Mouse (Mus musculus): ENCODE measurements around the gene Rasal1. TPM values are rescaled to one million over a fixed set of nuclear protein-coding genes. Genes with fewer than 3 reads are reported as not detected.

Gene Rasal1
- polyA plus RNA-seq, 1 experiment from 2014 or later = not detected

DNA sequence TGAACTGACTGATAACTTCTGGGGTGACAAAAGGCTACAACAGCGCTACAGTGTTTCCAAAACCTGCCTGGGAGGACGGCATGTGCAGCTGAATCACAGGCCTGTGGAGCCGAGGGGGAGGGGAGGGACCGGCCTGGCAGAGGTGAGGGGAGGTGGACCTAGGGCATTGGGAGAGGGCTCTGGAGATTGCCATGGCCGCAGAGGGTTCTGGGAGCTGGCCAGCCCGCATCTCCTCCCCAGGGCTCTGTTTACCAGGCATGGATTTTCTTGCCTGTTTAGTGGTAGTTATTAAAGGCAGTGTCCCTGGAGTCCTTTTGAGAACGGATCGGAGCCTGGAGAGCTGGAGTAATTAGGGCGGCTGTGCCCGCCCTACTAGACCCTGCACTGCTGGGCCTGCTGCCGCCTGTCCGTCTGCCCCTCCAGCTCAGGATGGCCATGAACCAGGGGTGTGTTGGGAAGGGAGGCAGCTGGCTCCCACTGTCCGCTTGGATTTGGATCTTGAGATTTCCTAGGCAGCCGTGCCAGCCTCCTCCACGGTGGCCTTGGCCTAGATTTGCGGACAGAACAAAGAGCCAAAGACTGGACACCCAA lies 50.3 kb downstream of the Rasal1 start:
- WGBS = 57% methylated on average over 16 of the region's 16 CpGs
- H3K27me3 ChIP-seq (ENCODE audit: control insufficient read depth, insufficient read depth, low read length) = peaks cover 26% of the 10 kb centered on the region
- H3K4me2 ChIP-seq = no peak overlapping the region
- no peaks in the 10 kb centered on the region for H3K36me3 ChIP-seq (ENCODE audit: control insufficient read depth, insufficient read depth, low read length)
- no peak for DNase-seq (ENCODE audit: low spot score, missing footprints)
- H3K4me1 ChIP-seq (ENCODE audit: control insufficient read depth, insufficient read depth, low read length) = peaks cover 4% of the 10 kb centered on the region; the same call in 1 of the 2 replicates
- no peak overlapping the region for H3K9ac ChIP-seq (ENCODE audit: low read length)
- H3K27ac ChIP-seq (ENCODE audit: low read depth, low read length) = no peak overlapping the region
- H3K4me3 ChIP-seq (ENCODE audit: low read depth, low read length) = no peak overlapping the region
- ATAC-seq (ENCODE audit: low FRiP score) = no peak
- H3K9me3 ChIP-seq (ENCODE audit: control insufficient read depth, low read length) = no peaks in the 10 kb centered on the region

DNA sequence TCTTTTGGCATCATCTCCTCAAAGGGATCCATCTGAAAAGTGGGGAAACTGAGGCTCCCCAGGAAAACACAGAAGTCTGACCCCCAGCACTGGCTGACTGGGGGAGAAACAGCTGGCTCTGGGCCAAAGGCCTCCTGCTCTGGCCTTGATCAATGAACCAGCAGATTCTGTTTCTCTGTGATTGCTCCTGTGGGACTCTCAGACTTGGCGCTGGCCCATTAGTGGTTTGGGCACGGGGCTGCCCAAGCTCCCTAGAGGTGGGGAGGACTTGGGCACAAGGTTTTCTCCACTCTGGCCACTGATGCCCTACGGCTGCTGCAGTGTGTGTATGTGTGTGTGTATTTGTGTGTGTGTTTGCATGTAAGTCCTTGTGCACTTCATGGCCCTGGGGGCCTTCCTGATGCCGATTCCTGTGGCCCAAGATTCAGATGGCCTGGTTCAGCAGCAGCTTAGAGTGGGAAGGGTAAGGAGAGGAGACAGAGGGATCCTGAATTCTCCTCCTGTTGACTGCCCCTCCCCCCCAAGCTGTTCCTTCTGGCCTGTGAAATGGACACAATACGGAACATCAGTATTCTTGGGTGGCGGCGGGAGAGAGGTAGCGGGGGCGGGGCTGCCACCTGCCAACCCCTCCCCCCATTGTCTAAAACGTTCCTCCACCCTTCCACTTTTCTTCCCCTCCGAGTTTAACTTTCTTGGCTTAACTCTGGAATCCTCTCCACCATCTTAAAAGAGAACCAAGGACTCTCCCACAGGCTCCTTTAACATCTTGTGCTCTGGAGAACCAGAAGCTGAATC lies 52.6 kb downstream of the Rasal1 start:
- ATAC-seq (ENCODE audit: low FRiP score) = no peak

DNA sequence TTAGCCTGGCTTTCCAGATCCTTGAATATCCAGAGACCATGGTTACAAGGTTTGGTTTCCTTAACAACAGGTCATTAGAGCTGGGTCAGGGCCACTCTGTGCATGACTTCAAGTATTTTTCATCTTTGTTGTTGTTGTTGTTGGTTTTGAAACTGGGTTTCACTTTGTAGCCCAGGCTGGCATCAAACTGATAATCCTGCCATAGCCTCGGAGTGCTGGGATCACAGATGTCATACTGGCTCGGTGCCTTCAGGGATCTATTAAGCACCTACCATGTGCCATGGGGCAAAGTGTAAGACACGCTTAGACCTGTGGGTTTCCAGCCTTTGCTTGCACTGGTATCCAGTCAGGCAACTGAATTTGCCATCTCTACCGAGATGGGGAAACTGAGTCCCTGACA lies 53.8 kb downstream of the Rasal1 start:
- Histone ChIP-seq H3K27ac (ENCODE audit: low read depth, low read length) (no peak overlapping the region), H3K4me3 (ENCODE audit: low read depth, low read length) (no peak overlapping the region), H3K9ac (ENCODE audit: low read length) (no peak overlapping the region), H3K36me3 (ENCODE audit: control insufficient read depth, insufficient read depth, low read length) (no peaks in the 10 kb centered on the region), H3K4me1 (ENCODE audit: control insufficient read depth, insufficient read depth, low read length) (peaks cover 8% of the 10 kb centered on the region), H3K4me2 (no peak overlapping the region), H3K9me3 (ENCODE audit: control insufficient read depth, low read length) (no peaks in the 10 kb centered on the region), H3K27me3 (ENCODE audit: control insufficient read depth, insufficient read depth, low read length) (no peaks in the 10 kb centered on the region)
- no peak for DNase-seq (ENCODE audit: low spot score, missing footprints)
- 90% methylated on average over 4 of the region's 4 CpGs for WGBS
- ATAC-seq (ENCODE audit: low FRiP score) = no peak

More for the DNA sequence above, 52.6 kb downstream of the Rasal1 start:
- Histone ChIP-seq H3K4me1 (ENCODE audit: control insufficient read depth, insufficient read depth, low read length) (peaks cover 2% of the 10 kb centered on the region; the same call in 1 of the 2 replicates), H3K27me3 (ENCODE audit: control insufficient read depth, insufficient read depth, low read length) (peaks cover 3% of the 10 kb centered on the region), H3K36me3 (ENCODE audit: control insufficient read depth, insufficient read depth, low read length) (no peaks in the 10 kb centered on the region), H3K4me3 (ENCODE audit: low read depth, low read length) (no peak overlapping the region), H3K9me3 (ENCODE audit: control insufficient read depth, low read length) (no peaks in the 10 kb centered on the region), H3K9ac (ENCODE audit: low read length) (no peak overlapping the region), H3K4me2 (no peak overlapping the region), H3K27ac (ENCODE audit: low read depth, low read length) (no peak overlapping the region)
- no peak for DNase-seq (ENCODE audit: low spot score, missing footprints)
- WGBS = 65% methylated on average over 11 of the region's 11 CpGs

GRCm38 (mm10) chr5:120702969-120703368 lies 54.4 kb downstream of the Rasal1 start:
- no peaks in the 10 kb centered on the region for H3K27me3 ChIP-seq (ENCODE audit: control insufficient read depth, insufficient read depth, low read length)
- 84% methylated on average over 2 of the region's 2 CpGs for WGBS
- DNase-seq (ENCODE audit: low spot score, missing footprints) = no peak
- no peak overlapping the region for H3K27ac ChIP-seq (ENCODE audit: low read depth, low read length)
- H3K4me2 ChIP-seq = no peak overlapping the region
- H3K4me1 ChIP-seq (ENCODE audit: control insufficient read depth, insufficient read depth, low read length) = peaks cover 8% of the 10 kb centered on the region
- H3K9ac ChIP-seq (ENCODE audit: low read length) = no peak overlapping the region
- no peaks in the 10 kb centered on the region for H3K36me3 ChIP-seq (ENCODE audit: control insufficient read depth, insufficient read depth, low read length)
- H3K9me3 ChIP-seq (ENCODE audit: control insufficient read depth, low read length) = no peaks in the 10 kb centered on the region
- no peak for ATAC-seq (ENCODE audit: low FRiP score)
- no peak overlapping the region for H3K4me3 ChIP-seq (ENCODE audit: low read depth, low read length)

GRCm38 (mm10) chr5:120703660-120704059 lies 55.0 kb downstream of the Rasal1 start:
- Histone ChIP-seq H3K27ac (ENCODE audit: low read depth, low read length) (no peak overlapping the region), H3K9me3 (ENCODE audit: control insufficient read depth, low read length) (no peaks in the 10 kb centered on the region), H3K4me3 (ENCODE audit: low read depth, low read length) (no peak overlapping the region), H3K4me1 (ENCODE audit: control insufficient read depth, insufficient read depth, low read length) (peaks cover 8% of the 10 kb centered on the region), H3K36me3 (ENCODE audit: control insufficient read depth, insufficient read depth, low read length) (no peaks in the 10 kb centered on the region), H3K27me3 (ENCODE audit: control insufficient read depth, insufficient read depth, low read length) (no peaks in the 10 kb centered on the region), H3K4me2 (no peak overlapping the region), H3K9ac (ENCODE audit: low read length) (no peak overlapping the region)
- ATAC-seq (ENCODE audit: low FRiP score) (no peak), DNase-seq (ENCODE audit: low spot score, missing footprints) (no peak)
- 80% methylated on average over 3 of the region's 3 CpGs for WGBS

DNA sequence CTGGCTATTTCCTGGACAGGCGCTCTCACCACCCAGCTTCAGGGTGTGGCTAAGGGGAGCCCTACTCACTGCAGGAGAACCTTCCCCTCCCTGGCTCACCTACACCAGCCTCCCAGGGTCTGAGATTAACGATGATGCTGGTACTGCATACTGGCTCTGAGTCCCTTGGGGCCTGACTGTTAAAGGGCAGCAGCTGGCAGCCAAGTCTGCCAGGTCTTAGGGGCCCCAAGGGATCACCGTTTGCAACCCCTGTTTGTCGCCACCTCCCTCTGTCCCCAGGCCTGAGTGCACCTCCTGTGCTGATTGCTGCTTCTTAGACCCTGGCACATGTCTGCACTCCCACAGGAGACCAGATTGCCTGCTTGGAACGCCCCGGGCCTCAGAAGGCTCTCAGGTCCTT lies 55.8 kb downstream of the Rasal1 start:
- H3K9me3 ChIP-seq (ENCODE audit: control insufficient read depth, low read length) = no peaks in the 10 kb centered on the region
- WGBS = 52% methylated on average over 6 of the region's 6 CpGs
- DNase-seq (ENCODE audit: low spot score, missing footprints) (no peak), ATAC-seq (ENCODE audit: low FRiP score) (no peak)
- H3K9ac ChIP-seq (ENCODE audit: low read length) = no peak overlapping the region
- H3K27me3 ChIP-seq (ENCODE audit: control insufficient read depth, insufficient read depth, low read length) = peaks cover 6% of the 10 kb centered on the region
- H3K4me1 ChIP-seq (ENCODE audit: control insufficient read depth, insufficient read depth, low read length) = peaks cover 8% of the 10 kb centered on the region
- no peak overlapping the region for H3K27ac ChIP-seq (ENCODE audit: low read depth, low read length)
- no peaks in the 10 kb centered on the region for H3K36me3 ChIP-seq (ENCODE audit: control insufficient read depth, insufficient read depth, low read length)
- no peak overlapping the region for H3K4me3 ChIP-seq (ENCODE audit: low read depth, low read length)
- no peak overlapping the region for H3K4me2 ChIP-seq

DNA sequence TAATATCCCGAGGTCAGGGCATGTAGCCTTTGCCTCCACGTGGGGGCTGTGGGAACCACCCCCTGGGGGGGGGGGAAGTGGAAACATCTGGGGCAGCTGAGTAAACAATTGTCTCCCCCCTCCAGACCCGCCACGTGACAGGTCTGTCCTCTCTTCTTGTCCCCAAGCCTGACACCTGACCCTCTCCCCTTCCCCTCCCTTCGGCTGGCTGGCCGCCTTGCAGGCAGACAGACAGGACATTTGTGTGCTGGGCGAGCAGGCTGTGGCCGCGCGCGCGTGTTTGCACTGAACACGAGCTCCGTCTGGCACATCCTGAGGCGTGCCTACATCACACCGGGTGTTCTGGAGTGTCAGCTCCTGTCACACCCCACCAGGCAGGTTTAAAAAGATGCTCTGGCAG lies 57.9 kb downstream of the Rasal1 start:
- peak overlapping the region; percentile 28 for H3K4me3 ChIP-seq (ENCODE audit: low read depth, low read length)
- no peak for DNase-seq (ENCODE audit: low spot score, missing footprints)
- WGBS = 3% methylated on average over 16 of the region's 16 CpGs
- peak overlapping the region; percentile 48 for H3K9ac ChIP-seq (ENCODE audit: low read length)
- H3K4me2 ChIP-seq = peak overlapping the region; percentile 56
- ATAC-seq (ENCODE audit: low FRiP score) = peak; percentile 51
- H3K9me3 ChIP-seq (ENCODE audit: control insufficient read depth, low read length) = no peaks in the 10 kb centered on the region
- H3K27ac ChIP-seq (ENCODE audit: low read depth, low read length) = no peak overlapping the region
- H3K4me1 ChIP-seq (ENCODE audit: control insufficient read depth, insufficient read depth, low read length) = peaks cover 21% of the 10 kb centered on the region
- peaks cover 27% of the 10 kb centered on the region for H3K27me3 ChIP-seq (ENCODE audit: control insufficient read depth, insufficient read depth, low read length)
- no peaks in the 10 kb centered on the region for H3K36me3 ChIP-seq (ENCODE audit: control insufficient read depth, insufficient read depth, low read length)

GRCm38 (mm10) chr5:120706976-120707375 lies 58.4 kb downstream of the Rasal1 start:
- peaks cover 31% of the 10 kb centered on the region for H3K27me3 ChIP-seq (ENCODE audit: control insufficient read depth, insufficient read depth, low read length)
- H3K4me1 ChIP-seq (ENCODE audit: control insufficient read depth, insufficient read depth, low read length) = peaks cover 21% of the 10 kb centered on the region
- H3K9ac ChIP-seq (ENCODE audit: low read length) = peak overlapping the region; percentile 48
- H3K36me3 ChIP-seq (ENCODE audit: control insufficient read depth, insufficient read depth, low read length) = no peaks in the 10 kb centered on the region
- WGBS = 34% methylated on average over 13 of the region's 13 CpGs
- no peaks in the 10 kb centered on the region for H3K9me3 ChIP-seq (ENCODE audit: control insufficient read depth, low read length)
- H3K4me3 ChIP-seq (ENCODE audit: low read depth, low read length) = peak overlapping the region; percentile 28
- peak overlapping the region; percentile 56 for H3K4me2 ChIP-seq
- DNase-seq (ENCODE audit: low spot score, missing footprints) = no peak
- no peak overlapping the region for H3K27ac ChIP-seq (ENCODE audit: low read depth, low read length)
- ATAC-seq (ENCODE audit: low FRiP score) = no peak

- Histone ChIP-seq H3K4me2 (peak overlapping the region; percentile 78), H3K9me3 (ENCODE audit: control insufficient read depth, low read length) (no peaks in the 10 kb centered on the region), H3K4me3 (ENCODE audit: low read depth, low read length) (peak overlapping the region; percentile 44), H3K4me1 (ENCODE audit: control insufficient read depth, insufficient read depth, low read length) (peaks cover 19% of the 10 kb centered on the region), H3K27me3 (ENCODE audit: control insufficient read depth, insufficient read depth, low read length) (peaks cover 47% of the 10 kb centered on the region), H3K27ac (ENCODE audit: low read depth, low read length) (no peak overlapping the region; the same call in 1 of the 2 replicates), H3K36me3 (ENCODE audit: control insufficient read depth, insufficient read depth, low read length) (no peaks in the 10 kb centered on the region), H3K9ac (ENCODE audit: low read length) (peak overlapping the region; percentile 73)
- peak; percentile 93 for DNase-seq (ENCODE audit: low spot score, missing footprints)
- WGBS = 3% methylated on average over 40 of the region's 40 CpGs
- ATAC-seq (ENCODE audit: low FRiP score) = peak; percentile 41
Measured at GRCm38 (mm10) chr5:120710161-120710825, 61.7 kb downstream of the Rasal1 start.

All from midbrain, embryonic 11.5 days (tissue).